Mouse (Mus musculus): ENCODE measurements around the gene Pik3cb.

GRCm38 (mm10) chr9:99065311-99065710 lies 75.1 kb downstream of the Pik3cb start:
- TF ChIP-seq CTCF (IDR thresholded peaks at IDR 0.05; ENCODE audit: low read depth, low read length) (no peak), EP300 (IDR thresholded peaks at IDR 0.05; ENCODE audit: insufficient read depth, low read depth, low read length) (no peak), POLR2A (IDR thresholded peaks at IDR 0.05; ENCODE audit: insufficient read depth, low read length) (no peak)
